Mouse (Mus musculus): ENCODE measurements around the gene Prkag3. TPM values are rescaled to one million over a fixed set of nuclear protein-coding genes. Genes with fewer than 3 reads are reported as not detected.

Gene Prkag3
- polyA plus RNA-seq, 1 experiment from 2014 or later, result not detected

DNA sequence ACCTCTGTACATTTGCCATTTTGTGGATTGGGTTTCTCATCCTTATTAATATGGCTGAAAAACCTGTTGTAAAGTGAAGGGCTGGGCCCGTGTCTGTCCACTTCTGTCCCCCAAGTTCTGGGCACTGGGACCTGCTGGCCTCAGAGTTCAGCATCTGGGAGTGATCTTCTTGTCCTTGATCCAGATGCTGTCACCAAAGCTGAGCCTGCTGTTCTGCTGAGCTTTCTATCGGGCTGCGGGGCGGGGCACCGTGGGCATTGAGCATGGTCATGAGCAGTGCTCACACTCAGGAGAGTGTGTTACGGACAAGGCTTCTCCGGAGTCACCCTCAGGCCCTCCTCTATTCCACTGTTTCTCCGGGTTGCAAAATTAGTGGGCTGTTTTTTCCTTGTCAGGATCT is 30.9 kb downstream of the Prkag3 start:
- no peak overlapping the region for H3K27ac ChIP-seq
- no peaks in the 10 kb centered on the region for H3K9me3 ChIP-seq
- peaks cover 22% of the 10 kb centered on the region; the same call in 1 of the 2 replicates for H3K27me3 ChIP-seq (ENCODE audit: insufficient read depth, poor library complexity, severe bottlenecking)
- H3K36me3 ChIP-seq, result no peaks in the 10 kb centered on the region
- peaks cover 14% of the 10 kb centered on the region for H3K4me1 ChIP-seq (replicated peaks)
- WGBS, result 82% methylated on average over 8 of the region's 8 CpGs
- H3K4me3 ChIP-seq, result no peak overlapping the region
- DNase-seq (ENCODE audit: low spot score), result no peak

DNA sequence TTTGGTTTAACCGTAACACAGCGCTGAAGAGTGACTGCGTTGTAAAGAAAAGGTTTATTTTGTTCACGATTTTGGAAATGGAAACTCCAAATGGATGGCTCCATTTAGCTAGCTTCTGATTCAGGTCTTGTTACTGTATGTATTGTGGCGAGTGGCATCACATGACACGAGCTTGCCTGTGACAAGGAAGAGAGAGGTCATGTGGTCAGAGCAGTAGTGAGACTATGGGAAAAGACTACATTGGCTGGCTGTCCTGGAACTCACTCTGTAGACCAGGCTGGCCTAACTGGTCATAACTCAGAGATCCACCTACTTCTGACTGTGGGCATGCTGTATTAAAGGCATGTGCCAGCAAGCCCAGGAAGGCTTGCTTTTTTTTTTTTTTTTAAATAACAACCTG is 33.1 kb downstream of the Prkag3 start:
- Histone ChIP-seq H3K9me3 (no peaks in the 10 kb centered on the region), H3K27ac (no peak overlapping the region), H3K36me3 (no peaks in the 10 kb centered on the region), H3K27me3 (ENCODE audit: insufficient read depth, poor library complexity, severe bottlenecking) (peaks cover 22% of the 10 kb centered on the region; the same call in 1 of the 2 replicates), H3K4me3 (no peak overlapping the region), H3K4me1 (replicated peaks) (peaks cover 22% of the 10 kb centered on the region)
- WGBS, result 85% methylated on average over 6 of the region's 6 CpGs
- DNase-seq (ENCODE audit: low spot score), result no peak

- 67% methylated on average over 5 of the region's 5 CpGs for WGBS
- H3K27me3 ChIP-seq (ENCODE audit: insufficient read depth, poor library complexity, severe bottlenecking), result peaks cover 22% of the 10 kb centered on the region; the same call in 1 of the 2 replicates
- H3K4me1 ChIP-seq (replicated peaks), result peaks cover 22% of the 10 kb centered on the region
- no peak overlapping the region for H3K27ac ChIP-seq
- no peaks in the 10 kb centered on the region for H3K36me3 ChIP-seq
- DNase-seq (ENCODE audit: low spot score), result peak; percentile 26
- no peaks in the 10 kb centered on the region for H3K9me3 ChIP-seq
- H3K4me3 ChIP-seq, result no peak overlapping the region
Observed at GRCm38 (mm10) chr1:74715468-74715867, 33.6 kb downstream of the Prkag3 start.

GRCm38 (mm10) chr1:74714967-74715366 is 34.1 kb downstream of the Prkag3 start:
- Histone ChIP-seq H3K4me3 (no peak overlapping the region), H3K27me3 (ENCODE audit: insufficient read depth, poor library complexity, severe bottlenecking) (peaks cover 22% of the 10 kb centered on the region; the same call in 1 of the 2 replicates), H3K36me3 (no peaks in the 10 kb centered on the region), H3K9me3 (no peaks in the 10 kb centered on the region), H3K4me1 (replicated peaks) (peaks cover 22% of the 10 kb centered on the region), H3K27ac (no peak overlapping the region)
- 66% methylated on average over 2 of the region's 2 CpGs for WGBS
- DNase-seq (ENCODE audit: low spot score), result no peak

GRCm38 (mm10) chr1:74713859-74714730 is 34.9 kb downstream of the Prkag3 start:
- peak overlapping the region; percentile 86 for H3K27ac ChIP-seq

DNA sequence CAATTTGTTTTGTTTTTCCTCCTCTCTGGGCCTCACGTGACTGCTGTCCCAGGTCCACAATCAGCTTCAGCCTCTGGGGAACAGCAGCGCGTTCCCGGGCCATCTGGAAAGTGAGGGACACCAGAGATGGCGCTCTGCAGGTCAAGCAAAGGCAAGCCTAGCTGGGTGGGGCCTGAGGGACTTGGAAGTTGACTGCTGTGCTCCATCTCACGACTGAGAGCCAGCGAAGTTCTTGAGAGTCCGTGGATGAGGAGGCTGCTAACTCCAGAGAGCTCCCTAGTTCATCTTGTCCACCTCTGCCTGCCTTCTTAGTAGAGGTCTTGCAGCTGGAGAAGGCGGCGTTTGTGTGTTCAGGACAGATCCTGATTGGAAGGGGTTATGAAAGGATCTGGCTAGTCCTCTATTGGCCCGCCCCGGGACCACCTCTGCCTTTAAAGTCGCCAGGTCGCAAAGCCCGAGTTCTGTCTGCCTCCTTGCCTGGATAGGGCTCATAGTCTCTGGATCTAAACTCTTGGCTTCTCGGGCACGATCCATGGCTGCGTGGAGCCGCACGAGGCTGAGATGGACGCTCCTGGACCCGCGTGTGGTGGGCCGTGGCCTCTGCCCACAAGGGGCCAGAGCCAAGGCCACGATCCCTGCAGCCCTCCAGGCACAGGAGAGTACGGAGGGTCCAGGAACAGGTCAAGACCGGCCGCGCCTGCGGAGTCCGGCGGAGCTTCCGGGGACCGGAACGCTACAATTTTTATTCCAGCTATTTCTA is 35.7 kb downstream of the Prkag3 start, which contains the start of gene Cyp27a1:
Gene Cyp27a1 (plus strand): TSS at position 476 of the 760 bp plus-strand sequence.
- H3K36me3 ChIP-seq, result no peaks in the 10 kb centered on the region
- WGBS, result 4% methylated on average over 35 of the region's 35 CpGs
- H3K27me3 ChIP-seq (ENCODE audit: insufficient read depth, poor library complexity, severe bottlenecking), result peaks cover 22% of the 10 kb centered on the region; the same call in 1 of the 2 replicates
- H3K9me3 ChIP-seq, result no peaks in the 10 kb centered on the region
- H3K27ac ChIP-seq, result peak within 1 kb of the TSS; percentile 86
- H3K4me3 ChIP-seq, result peak within 1 kb of the TSS; percentile 73
- peaks cover 22% of the 10 kb centered on the region for H3K4me1 ChIP-seq (replicated peaks)
- peak; percentile 72 for DNase-seq (ENCODE audit: low spot score)

More at GRCm38 (mm10) chr1:74713859-74714730, 34.9 kb downstream of the Prkag3 start:
- H3K4me3 ChIP-seq, result peak overlapping the region; percentile 73
- DNase-seq (ENCODE audit: low spot score), result no peak
- peaks cover 22% of the 10 kb centered on the region; the same call in 1 of the 2 replicates for H3K27me3 ChIP-seq (ENCODE audit: insufficient read depth, poor library complexity, severe bottlenecking)
- H3K4me1 ChIP-seq (replicated peaks), result peaks cover 22% of the 10 kb centered on the region
- no peaks in the 10 kb centered on the region for H3K36me3 ChIP-seq
- WGBS, result 35% methylated on average over 12 of the region's 12 CpGs
- H3K9me3 ChIP-seq, result no peaks in the 10 kb centered on the region

DNA sequence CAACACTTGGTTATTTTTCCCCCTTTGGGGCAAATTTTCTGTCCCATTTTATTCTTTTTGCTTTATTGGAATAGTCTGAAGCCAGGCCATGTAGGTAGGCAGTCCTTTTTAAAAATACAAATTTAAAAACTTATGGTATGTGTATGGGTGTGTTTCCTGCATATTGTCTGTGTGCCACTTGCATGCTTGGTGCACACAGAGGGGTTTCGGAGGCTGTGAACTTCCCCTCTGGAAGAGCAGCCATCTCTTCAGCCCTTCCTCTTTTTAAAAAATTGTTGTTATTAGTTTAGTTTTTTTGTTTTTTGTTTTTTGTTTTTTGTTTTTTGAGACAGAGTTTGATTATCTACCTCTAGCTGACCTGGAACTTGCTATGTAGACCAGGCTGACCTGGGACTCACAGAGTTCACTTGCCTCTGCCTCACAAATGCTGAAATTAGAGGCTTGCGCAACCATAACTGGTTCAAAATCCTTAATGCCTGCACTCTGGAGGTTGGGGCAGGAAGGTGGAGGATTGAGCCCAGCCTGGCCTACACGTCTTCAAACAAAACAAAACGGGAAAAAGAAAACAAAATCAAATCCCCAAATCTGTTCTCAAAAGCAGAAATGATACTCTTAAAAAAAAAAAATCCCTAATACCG is 36.4 kb downstream of the Prkag3 start:
- WGBS, result 39% methylated on average over 5 of the region's 5 CpGs
- Histone ChIP-seq H3K27me3 (ENCODE audit: insufficient read depth, poor library complexity, severe bottlenecking) (peaks cover 22% of the 10 kb centered on the region; the same call in 1 of the 2 replicates), H3K36me3 (no peaks in the 10 kb centered on the region), H3K4me3 (peak overlapping the region; percentile 73), H3K9me3 (no peaks in the 10 kb centered on the region), H3K4me1 (replicated peaks) (peaks cover 22% of the 10 kb centered on the region), H3K27ac (peak overlapping the region; percentile 86)
- DNase-seq (ENCODE audit: low spot score), result no peak

DNA sequence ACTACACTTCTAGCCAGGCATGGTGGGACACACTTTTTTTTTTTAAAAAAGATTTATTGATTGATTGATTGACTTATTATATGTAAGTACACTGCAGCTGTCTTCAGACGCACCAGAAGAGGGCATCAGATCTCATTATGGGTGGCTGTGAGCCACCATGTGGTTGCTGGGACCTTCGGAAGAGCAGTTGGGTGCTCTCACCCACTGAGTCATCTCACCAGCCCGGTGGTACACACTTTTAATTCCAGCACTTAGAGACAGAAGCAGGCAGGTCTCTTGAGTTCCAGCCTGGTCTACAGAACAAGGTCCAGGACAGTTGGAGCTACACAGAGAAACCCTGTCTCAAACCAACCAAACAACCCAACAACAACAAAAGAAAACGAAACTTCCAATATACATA is 37.0 kb downstream of the Prkag3 start:
- Histone ChIP-seq H3K27ac (no peak overlapping the region), H3K4me1 (replicated peaks) (peaks cover 22% of the 10 kb centered on the region), H3K9me3 (no peaks in the 10 kb centered on the region), H3K27me3 (ENCODE audit: insufficient read depth, poor library complexity, severe bottlenecking) (peaks cover 22% of the 10 kb centered on the region; the same call in 1 of the 2 replicates), H3K4me3 (no peak overlapping the region), H3K36me3 (no peaks in the 10 kb centered on the region)
- 75% methylated on average over 4 of the region's 4 CpGs for WGBS
- no peak for DNase-seq (ENCODE audit: low spot score)

DNA sequence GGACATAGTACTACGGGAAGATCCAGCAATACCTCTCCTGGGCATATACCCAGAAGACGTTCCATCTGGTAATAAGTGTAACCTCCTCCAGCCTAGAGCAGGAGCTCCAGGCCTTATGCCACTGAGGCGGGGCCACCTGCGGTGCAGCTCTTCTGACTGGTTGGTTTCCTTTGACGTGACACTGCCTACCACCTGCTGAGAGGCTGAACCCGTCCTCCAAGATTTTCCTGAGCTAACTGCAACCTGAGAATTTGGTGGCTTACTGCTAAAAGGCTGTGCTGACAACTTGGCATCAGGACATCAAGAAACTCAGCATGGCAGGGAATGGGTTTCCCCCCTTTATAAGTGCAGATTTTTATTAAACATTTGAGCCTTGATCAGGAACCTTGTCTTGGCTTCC is 39.5 kb downstream of the Prkag3 start:
- H3K4me1 ChIP-seq (replicated peaks), result peaks cover 22% of the 10 kb centered on the region
- H3K27ac ChIP-seq, result no peak overlapping the region
- 38% methylated on average over 6 of the region's 6 CpGs for WGBS
- DNase-seq (ENCODE audit: low spot score), result no peak
- no peaks in the 10 kb centered on the region for H3K9me3 ChIP-seq
- no peaks in the 10 kb centered on the region for H3K36me3 ChIP-seq
- H3K27me3 ChIP-seq (ENCODE audit: insufficient read depth, poor library complexity, severe bottlenecking), result peaks cover 13% of the 10 kb centered on the region; the same call in 1 of the 2 replicates
- no peak overlapping the region for H3K4me3 ChIP-seq

DNA sequence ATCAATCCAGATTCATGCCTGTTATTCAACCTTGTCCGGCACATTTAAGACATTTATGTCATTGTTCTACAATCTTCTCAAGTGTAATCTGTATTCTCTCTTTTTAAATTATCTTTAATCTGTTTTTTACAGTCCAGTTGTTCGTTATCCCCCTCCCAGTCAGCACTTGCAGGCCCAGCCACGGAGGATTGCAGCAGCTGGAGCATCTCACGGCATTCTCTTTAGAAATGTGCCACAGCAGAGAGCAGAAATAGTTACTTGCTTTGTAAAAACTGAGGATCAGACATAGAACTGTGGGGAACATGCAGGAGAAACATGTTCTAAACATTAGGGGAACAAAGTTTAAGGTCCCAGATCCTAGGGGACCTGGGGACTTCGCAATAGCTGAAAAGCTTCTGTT is 44.0 kb downstream of the Prkag3 start:
- H3K9me3 ChIP-seq, result no peaks in the 10 kb centered on the region
- H3K27me3 ChIP-seq (ENCODE audit: insufficient read depth, poor library complexity, severe bottlenecking), result no peaks in the 10 kb centered on the region
- no peaks in the 10 kb centered on the region for H3K4me1 ChIP-seq (replicated peaks)
- H3K36me3 ChIP-seq, result peaks cover 31% of the 10 kb centered on the region
- no peak overlapping the region for H3K27ac ChIP-seq
- H3K4me3 ChIP-seq, result no peak overlapping the region
- WGBS, result 88% methylated on average over 5 of the region's 5 CpGs
- DNase-seq (ENCODE audit: low spot score), result no peak

DNA sequence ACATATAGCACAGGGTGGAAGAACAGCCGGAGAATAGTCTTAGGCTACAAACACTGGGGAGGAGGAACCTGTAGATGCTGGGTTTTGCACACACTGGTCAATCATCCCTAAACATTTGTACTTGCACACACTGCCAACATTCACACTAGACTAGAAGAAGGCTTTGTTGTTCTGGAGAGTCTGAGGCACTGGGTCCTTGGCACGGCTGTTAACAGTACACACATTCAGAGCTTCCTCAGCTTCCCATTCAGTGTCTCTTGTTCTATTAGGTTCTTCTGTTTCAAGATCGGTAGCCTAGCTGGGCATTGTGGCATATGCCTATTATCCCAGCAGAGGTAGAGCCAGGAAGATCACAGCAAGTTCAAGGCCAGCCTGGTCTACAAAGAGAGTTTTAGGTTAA is 44.9 kb downstream of the Prkag3 start:
- Histone ChIP-seq H3K27me3 (ENCODE audit: insufficient read depth, poor library complexity, severe bottlenecking) (no peaks in the 10 kb centered on the region), H3K4me3 (no peak overlapping the region), H3K4me1 (replicated peaks) (no peaks in the 10 kb centered on the region), H3K27ac (no peak overlapping the region), H3K36me3 (peaks cover 40% of the 10 kb centered on the region), H3K9me3 (no peaks in the 10 kb centered on the region)
- no peak for DNase-seq (ENCODE audit: low spot score)
- 90% methylated on average over 3 of the region's 3 CpGs for WGBS

DNA sequence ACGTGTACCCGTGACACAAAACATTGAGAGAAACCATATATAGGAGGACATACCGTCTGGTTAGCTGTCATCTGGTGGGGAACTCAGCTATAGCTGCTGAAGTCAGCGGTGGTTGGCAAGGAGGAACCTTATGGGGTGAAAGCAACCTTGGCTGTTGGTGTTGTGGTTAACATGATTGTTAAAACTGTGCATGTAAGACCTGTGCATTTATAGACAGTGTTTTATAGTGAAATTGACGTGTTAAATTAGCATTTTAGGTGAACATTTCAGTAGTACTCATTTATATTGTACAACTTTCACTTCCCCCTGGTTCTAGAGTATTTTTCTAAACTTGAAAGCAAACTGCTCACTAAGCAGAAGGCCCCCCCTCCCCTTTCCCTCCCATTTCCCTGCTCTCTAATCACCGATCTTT is 46.9 kb downstream of the Prkag3 start:
- Histone ChIP-seq H3K4me1 (replicated peaks) (no peaks in the 10 kb centered on the region), H3K27me3 (ENCODE audit: insufficient read depth, poor library complexity, severe bottlenecking) (no peaks in the 10 kb centered on the region), H3K4me3 (no peak overlapping the region), H3K36me3 (peaks cover 60% of the 10 kb centered on the region), H3K9me3 (no peaks in the 10 kb centered on the region), H3K27ac (no peak overlapping the region)
- 93% methylated on average over 6 of the region's 6 CpGs for WGBS
- no peak for DNase-seq (ENCODE audit: low spot score)
